Mouse (Mus musculus) ZHBTc4 (cell line): ENCODE measurements around the gene Sprr1a.
"Not testable (repeated sequence)": the region's sequence is repeated elsewhere in the genome, so short reads cannot be mapped to it uniquely, and the experiment has no call there.

ENCODE experiments used
- DNase-seq: peaks from one replicate; pipeline ENCODE4 v3.0.0-alpha.2; 2011; ENCODE audit warnings: low read depth, low spot score

The Sprr1a gene

DNA sequence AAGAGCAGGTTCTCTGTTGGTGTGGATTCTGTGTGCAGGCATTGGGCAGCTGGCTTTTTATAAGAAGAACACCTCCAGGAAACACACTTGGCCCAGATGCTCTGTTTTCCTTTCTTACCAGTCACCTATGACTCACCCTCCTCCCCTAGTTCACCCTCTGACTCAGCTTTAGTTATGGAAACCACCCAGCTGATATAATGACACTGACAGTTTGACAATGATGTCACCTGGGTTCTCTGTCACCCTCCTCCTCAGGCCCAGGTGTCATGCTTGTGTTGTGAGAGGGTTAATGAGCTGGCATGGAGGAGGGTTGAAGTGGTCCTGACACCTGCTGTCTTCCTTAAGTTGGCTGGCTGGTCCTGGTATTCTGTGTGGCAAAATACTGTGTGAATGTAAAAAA is at the start of gene Sprr1a:
Gene Sprr1a, minus strand, starts transcription at position 33 of the 400 bp plus-strand sequence.
- DNase-seq, result no peak

DNA sequence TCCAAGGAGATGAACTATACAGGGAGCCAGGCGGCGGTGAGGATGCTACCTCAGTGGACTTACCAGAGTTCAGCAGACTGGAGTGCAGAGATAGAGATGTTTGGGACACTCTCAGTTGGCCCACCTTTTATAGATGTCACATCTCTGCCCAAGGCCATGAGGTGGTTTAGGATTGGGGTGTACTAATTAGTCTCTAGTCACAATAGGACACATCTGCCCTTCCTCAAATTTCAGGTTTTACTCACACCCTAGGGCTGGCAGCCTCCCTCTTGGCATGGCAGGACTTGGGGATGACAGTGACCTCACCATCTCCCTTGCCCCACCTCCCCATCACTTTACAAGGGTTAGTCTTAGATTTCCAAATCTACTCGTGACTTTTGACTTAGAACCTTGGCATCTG is 48.7 kb upstream of the Sprr1a start, which contains the start of gene 2310046K23Rik:
Gene 2310046K23Rik, minus strand, starts transcription at position 101 of the 400 bp plus-strand sequence.
- no peak for DNase-seq

DNA sequence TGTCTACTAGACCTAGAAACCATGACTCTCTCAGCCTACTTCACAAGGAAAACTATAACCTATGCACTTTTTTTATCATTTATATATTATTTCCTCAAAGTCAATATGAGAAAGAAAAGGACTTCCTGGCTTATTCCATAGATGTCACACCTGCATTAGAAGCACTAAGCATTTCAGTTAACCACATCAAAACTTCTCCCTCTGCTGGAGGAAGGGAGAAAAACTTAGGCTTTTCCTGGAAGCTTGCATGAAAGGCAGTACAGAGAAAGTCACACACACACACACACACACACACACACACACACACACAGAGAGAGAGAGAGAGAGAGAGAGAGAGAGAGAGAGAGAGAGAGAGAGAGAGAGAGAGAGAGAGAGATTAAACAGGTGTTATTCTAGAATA is 26.6 kb upstream of the Sprr1a start:
- DNase-seq, result peak; percentile 10

DNA sequence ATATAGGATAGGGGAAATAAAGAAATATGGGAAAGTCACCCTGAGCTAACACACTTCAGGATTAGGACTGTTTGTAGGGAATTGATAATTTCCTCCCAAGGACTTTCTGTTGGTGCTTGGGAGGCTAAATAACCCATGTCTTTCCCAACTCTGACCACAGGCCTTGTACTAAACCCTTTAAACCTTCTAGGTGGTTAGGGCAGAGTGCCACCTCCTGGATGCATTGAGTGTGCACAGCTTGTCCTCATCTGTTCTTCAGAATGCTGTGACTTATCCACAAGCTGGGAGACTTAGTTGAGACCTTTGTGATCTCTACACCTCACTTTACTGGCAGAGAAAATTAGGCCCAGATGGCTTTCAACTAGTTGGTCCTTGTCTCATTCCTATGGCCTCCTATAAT is 25.1 kb upstream of the Sprr1a start:
- peak; percentile 51 for DNase-seq

DNA sequence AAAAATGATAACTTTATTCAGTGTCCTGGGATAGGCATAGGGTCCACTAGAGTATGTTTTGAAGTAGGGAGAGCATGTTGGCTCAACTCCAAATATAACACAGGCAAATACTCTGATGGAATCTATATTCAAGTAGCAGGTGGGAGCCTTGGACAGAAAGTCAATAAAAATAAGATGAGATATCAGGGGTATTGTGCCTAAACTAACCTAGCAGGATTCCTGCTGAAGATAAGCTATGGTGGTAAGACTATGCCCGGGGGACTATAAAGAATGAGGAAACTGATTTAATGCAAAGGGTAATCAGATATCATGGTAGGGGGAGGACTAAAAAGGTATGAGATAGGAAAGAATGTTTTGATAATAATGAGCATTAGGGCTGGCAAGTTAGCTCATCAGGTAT is 22.5 kb upstream of the Sprr1a start:
- no peak for DNase-seq

DNA sequence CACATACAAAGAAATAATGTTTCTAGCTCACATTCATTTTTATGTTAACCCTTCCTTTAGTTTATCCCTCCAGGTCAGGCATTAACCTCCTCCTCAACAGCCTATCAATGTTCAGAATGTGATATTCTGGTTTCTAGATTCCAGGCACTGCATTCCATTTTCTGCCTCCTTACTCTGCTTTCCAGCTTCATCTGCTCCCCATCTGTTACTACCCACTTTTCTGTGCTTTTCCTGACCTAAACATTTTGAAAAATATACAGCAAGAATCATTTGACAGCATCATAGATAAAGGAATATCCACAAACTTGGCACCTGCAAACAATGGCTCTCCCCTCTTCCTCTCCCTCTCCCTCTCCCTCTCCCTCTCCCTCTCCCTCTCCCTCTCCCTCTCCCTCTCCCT is 17.8 kb upstream of the Sprr1a start:
- no peak for DNase-seq

- no peak for DNase-seq
Measured at GRCm38 (mm10) chr3:92500393-92500792, 14.7 kb upstream of the Sprr1a start, which contains the start of gene Sprr4. Gene Sprr4, minus strand, starts transcription at chr3:92500493.

DNA sequence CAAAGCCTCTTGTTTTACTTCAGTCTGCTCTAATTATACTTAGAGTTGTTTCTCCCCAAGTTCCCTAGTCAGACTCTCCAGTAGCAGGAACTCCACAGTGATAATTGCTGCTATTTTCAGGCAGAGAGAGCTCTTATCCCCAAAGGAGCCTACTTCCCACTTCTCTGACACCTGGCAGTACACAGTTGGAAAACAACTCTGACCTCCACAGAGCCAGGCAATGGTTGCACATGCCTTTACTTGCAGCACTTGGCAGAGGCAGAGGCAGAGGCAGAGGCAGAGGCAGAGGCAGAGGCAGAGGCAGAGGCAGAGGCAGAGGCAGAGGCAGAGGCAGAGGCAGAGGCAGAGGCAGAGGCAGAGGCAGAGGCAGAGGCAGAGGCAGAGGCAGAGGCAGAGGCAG is 4.6 kb upstream of the Sprr1a start:
- not testable (repeated sequence) for DNase-seq

- DNase-seq, result no peak
Measured at GRCm38 (mm10) chr3:92486307-92486706, 612 bp upstream of the Sprr1a start.

DNA sequence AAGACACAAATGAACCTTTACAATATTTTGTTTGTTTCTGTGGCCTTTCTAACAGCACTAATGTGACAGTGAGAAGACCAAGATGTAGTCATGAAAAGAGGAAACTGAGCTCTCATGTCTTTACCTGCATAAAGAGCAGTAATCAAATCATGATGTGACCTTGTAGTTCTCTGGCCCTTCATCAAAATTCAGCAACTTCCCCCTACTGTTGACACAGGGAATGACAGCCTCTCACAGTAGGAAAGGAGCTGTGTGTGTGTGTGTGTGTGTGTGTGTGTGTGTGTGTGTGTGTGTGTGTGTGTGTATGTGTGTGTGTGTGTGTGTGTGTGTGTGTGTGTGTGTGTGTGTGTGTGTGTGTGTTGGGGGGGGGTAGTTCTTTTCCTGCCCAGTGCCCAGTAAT is 4.4 kb downstream of the Sprr1a start:
- peak; percentile 28 for DNase-seq

DNA sequence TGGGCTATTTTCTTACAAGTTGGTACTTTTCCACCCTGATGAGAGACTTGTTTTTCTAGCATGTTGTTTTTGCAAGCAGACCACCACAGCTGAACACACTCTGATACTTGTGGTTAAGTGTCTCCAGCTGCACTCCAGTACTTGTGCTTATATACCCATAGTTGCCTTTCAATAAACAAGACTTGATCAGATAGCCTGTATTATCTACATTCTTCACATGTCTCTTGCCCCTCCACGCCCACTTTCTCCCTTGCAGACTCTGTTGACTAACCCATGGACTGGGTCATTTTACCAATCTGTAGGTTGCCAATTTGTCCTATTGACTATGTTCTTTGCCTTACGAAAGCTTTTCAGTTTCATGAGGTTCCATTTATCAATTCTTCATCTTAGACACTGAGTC is 15.6 kb downstream of the Sprr1a start:
- DNase-seq, result no peak

DNA sequence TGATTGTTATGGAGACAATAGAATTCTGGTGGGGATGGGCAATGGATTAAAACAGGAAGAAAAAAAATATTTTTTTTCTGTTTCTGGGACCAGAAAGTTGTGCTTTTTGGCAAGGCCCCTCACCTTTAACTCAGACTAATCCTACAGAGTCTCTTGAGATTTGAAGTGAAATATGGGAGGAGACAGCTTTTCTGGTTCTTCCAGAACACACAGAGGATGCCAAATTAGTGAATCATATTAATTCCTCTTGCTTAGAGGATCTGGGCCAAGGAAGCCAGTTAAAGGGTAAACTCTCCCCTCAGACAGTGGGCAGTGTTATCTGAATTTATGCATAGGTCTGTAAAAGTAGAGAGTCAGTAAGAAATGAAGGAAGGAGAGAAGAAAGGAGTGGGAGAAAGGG is 18.3 kb downstream of the Sprr1a start:
- DNase-seq, result no peak

DNA sequence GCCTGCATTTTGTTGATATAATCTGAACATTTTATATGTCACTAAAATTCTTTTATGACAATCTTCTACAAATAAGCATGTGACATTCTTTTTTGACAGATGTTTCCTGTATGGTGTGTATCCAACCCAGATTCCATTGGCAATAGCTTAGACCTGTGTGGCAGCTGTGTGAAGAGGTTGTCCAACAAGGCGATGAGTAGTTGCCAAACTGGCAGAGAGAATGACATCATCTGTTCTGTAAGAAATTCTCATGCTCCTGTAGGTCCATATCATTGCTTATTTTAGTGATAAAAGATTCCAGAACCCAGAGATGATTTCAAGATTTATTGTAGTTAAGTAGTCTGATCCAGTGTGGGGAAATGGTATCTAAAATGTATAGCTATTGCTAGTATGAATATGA is 19.1 kb downstream of the Sprr1a start:
- DNase-seq, result no peak

GRCm38 (mm10) chr3:92458620-92459019 is 27.1 kb downstream of the Sprr1a start, which contains the start of gene Sprr3:
Gene Sprr3, minus strand, starts transcription at chr3:92458720.
- no peak for DNase-seq

DNA sequence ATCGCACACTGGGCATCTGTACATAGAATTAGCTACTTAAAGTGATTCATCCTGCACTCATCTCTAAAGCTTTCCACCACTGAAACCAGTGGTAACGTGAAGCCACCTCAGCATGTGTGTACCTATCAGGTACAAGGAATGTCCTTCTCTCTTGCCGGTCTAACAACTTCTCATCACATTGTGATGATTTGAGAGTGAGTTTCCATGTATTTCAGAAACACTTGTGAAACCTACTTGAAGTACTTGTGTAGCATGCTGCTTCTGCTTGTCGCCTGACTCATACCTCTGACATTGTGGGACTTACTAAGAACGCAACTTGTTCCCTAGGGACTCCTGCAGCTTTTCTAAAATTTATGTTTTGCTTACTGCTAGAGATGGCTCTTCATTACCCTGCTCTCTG is 30.5 kb downstream of the Sprr1a start:
- no peak for DNase-seq

DNA sequence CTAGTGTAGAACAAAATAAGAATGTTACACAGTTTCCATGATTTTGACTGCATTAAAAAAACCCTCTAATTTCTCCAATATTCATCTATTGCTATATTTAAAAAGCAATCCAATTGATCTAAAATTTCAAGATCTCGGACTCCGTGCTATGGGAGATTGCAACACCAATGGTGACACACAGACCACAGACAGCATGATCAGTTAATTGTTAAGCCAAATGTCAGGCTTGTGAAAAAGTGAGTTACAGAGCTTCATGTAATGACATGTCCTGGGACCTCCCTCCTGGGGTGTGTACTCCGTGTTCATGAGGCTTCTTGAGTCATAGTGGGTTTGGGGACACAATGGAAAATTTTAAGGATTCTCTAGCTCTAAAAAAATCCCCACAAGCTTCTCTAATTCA is 45.5 kb downstream of the Sprr1a start:
- no peak for DNase-seq

DNA sequence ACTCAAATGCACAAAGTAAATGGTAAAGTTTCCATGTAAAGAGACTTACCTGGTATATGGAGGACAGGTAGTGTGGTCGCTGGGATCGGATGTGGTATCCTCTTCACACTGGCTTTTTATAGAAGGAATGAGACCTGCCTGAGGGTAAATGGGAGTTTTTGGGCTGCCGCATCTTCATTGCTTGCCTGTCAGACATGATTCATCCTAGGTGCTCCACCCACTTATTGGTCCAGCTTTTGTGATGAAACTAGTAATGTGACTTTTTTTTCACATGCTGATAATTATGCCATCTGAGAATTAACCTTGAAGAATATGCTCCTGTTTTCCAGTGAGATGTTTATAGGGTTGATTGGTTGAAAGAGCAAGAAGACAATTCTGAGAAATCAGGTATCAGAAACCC is 47.0 kb downstream of the Sprr1a start, which contains the start of gene Sprr1b:
Gene Sprr1b, minus strand, starts transcription at position 101 of the 400 bp plus-strand sequence.
- DNase-seq, result no peak
